Mouse (Mus musculus) heart, adult 18-20 months (tissue): Measurements from ENCODE around the gene Scaf1. TPM values are rescaled to one million over a fixed set of nuclear protein-coding genes. Genes with fewer than 3 reads are reported as not detected.

Experiments
- DNase-seq, 2 experiments: peaks; one replicate each; pipeline ENCODE4 v3.0.0; 2021 to 2022; ENCODE audit warnings: mixed read lengths in 1 of 2
- microRNA-seq, 2 experiments: library from miRNA; unstranded; fragments of <30 nt; microRNA quantifications; one replicate each; pipeline ENCODE4 v1.2.0; 2022
- total RNA-seq, 2 experiments: library from RNA; stranded (reverse); gene quantifications; 2 replicates each; pipeline ENCODE4 v1.2.3; 2021

Gene Scaf1
- total RNA-seq, 2 experiments from 2014 or later, result 45.1 to 46.0 TPM

DNA sequence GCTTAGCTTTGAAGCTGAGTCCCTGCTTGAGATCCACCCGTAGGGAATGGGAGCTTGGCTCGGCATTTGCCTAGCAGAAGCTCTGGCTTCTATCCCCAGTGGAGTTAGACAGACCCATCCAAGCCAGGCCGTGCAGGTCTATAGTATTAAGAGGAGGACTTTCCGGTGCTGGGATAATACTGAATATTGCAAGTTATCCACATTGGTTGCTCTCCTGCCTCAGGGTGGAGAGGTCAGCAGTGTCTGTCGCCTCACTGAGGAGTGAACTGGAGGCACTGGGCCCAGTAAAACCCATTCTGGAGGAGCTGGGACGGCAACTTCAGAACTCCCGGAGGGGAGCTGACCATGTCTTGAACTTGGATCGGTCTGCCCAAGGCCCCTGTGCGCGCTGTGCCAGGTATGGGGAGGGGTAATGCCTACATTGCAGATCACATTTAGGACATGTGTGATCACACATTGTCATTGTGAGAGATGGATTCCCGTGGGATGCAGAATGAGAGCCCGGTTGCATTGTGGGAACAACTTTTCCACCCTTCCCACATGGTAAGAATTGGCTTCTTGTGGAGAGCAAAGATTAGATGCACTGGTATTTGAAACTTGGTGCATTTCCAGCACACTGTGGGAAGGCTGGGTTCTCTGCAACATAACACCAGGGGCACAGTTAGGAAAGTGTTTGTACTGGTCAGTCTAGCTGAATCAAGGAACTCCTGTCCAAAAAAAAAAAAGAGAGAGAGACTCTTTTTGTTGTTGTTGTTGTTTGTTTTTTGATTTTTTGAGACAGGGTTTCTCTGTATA lies 61.9 kb downstream of the Scaf1 start:
- DNase-seq, result no peak

DNA sequence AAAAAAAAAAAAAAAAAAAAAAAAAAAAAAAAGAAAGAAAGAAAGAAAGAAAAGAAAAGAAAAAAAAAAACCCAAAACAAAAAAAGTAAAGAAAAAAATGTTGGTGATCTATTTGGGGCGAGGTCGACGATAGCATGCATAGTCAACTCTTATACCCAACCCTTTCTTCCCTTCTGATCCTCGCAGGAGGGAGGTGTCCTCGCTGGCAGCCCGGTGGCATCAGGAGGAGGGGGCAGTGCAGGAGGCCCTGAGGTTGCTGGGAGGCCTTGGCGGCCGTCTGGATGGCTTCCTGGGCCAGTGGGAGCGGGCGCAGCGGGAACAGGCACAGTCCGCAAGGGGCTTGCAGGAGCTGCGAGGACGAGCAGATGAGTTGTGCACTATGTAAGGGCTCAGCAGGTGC lies 62.6 kb downstream of the Scaf1 start:
- no peak for DNase-seq

Small RNAs within 50 kb of the gene (microRNA-seq; reads per million reads assigned to microRNA genes)
- 1.1 to 2.2 reads per million in 2 experiments for gene Mir7054

Other genes with a start within 250 kb of the Scaf1 start
- gene Nup62, start 200.3 kb downstream of the Scaf1 start, total RNA-seq, result 10 to 100 TPM; 25.4 to 26.0 TPM
- gene Il4i1, start 200.0 kb downstream of the Scaf1 start, total RNA-seq, result 1 to 10 TPM in 1 of 2 experiments, under 1 TPM in 1; 0.62 to 4.8 TPM
- 10 to 100 TPM; 60.2 to 62.7 TPM for gene Atf5, start 199.7 kb downstream of the Scaf1 start, total RNA-seq
- gene Akt1s1, start 167.4 kb downstream of the Scaf1 start, total RNA-seq, result 10 to 100 TPM; 65.1 to 67.1 TPM
- 10 to 100 TPM; 36.7 to 57.6 TPM for gene Tbc1d17, start 167.3 kb downstream of the Scaf1 start, total RNA-seq
- gene Pnkp, start 159.2 kb downstream of the Scaf1 start, total RNA-seq, result 10 to 100 TPM; 16.5 to 19.4 TPM
- 100 to 1,000 TPM; 173 to 184 TPM for gene Ptov1, start 146.6 kb downstream of the Scaf1 start, total RNA-seq
- gene Med25, start 123.7 kb downstream of the Scaf1 start, total RNA-seq, result 10 to 100 TPM; 75.9 to 79.8 TPM
- gene Fuz, start 120.3 kb downstream of the Scaf1 start, total RNA-seq, result 10 to 100 TPM; 15.4 to 16.8 TPM
- 10 to 100 TPM; 59.2 to 67.9 TPM for gene Ap2a1, start 86.9 kb downstream of the Scaf1 start, total RNA-seq
- gene Tsks, start 73.2 kb downstream of the Scaf1 start, total RNA-seq, result not detected
- 1 to 10 TPM; 1.8 to 2.0 TPM for gene Cpt1c, start 41.5 kb downstream of the Scaf1 start, total RNA-seq
- gene Prmt1, start 29.8 kb downstream of the Scaf1 start, total RNA-seq, result 100 to 1,000 TPM in 1 of 2 experiments, 10 to 100 TPM in 1; 90.3 to 110 TPM
- 10 to 100 TPM; 21.3 to 29.5 TPM for gene Irf3, start 18.7 kb downstream of the Scaf1 start, total RNA-seq
- 1 to 10 TPM; 8.1 to 9.7 TPM for gene Bcl2l12, start 17.7 kb downstream of the Scaf1 start, total RNA-seq
- gene Rras, start 1.6 kb upstream of the Scaf1 start, total RNA-seq, result 10 to 100 TPM; 43.9 to 47.7 TPM
- 10 to 100 TPM; 21.5 to 21.9 TPM for gene Prr12, start 36.5 kb upstream of the Scaf1 start, total RNA-seq
- 10 to 100 TPM; 29.6 to 35.2 TPM for gene Nosip, start 46.1 kb upstream of the Scaf1 start, total RNA-seq
- gene Prrg2, start 46.3 kb upstream of the Scaf1 start, total RNA-seq, result 1 to 10 TPM; 7.8 TPM
- 10 to 100 TPM; 20.0 to 20.7 TPM for gene Rcn3, start 75.9 kb upstream of the Scaf1 start, total RNA-seq
- gene Fcgrt, start 87.5 kb upstream of the Scaf1 start, total RNA-seq, result 10 to 100 TPM; 60.3 to 66.8 TPM
- gene Rps11, start 108.1 kb upstream of the Scaf1 start, total RNA-seq, result 100 to 1,000 TPM; 512 to 646 TPM
- gene Rpl13a, start 112.4 kb upstream of the Scaf1 start, total RNA-seq, result 100 to 1,000 TPM; 714 to 715 TPM
- gene Gm45713, start 119.9 kb upstream of the Scaf1 start, total RNA-seq, result under 1 TPM; 0.26 to 0.47 TPM
- gene Flt3l, start 120.1 kb upstream of the Scaf1 start, total RNA-seq, result 1 to 10 TPM; 2.7 to 5.3 TPM
- gene Pih1d1, start 137.9 kb upstream of the Scaf1 start, total RNA-seq, result 10 to 100 TPM; 35.5 to 42.7 TPM
- 10 to 100 TPM; 21.5 to 26.8 TPM for gene Aldh16a1, start 138.2 kb upstream of the Scaf1 start, total RNA-seq
- gene Slc17a7, start 147.6 kb upstream of the Scaf1 start, total RNA-seq, result 10 to 100 TPM; 29.7 to 32.4 TPM
- gene Gfy, start 163.2 kb upstream of the Scaf1 start, total RNA-seq, result not detected
- not detected for gene Pth2, start 164.6 kb upstream of the Scaf1 start, total RNA-seq
- gene Ccdc155, start 188.5 kb upstream of the Scaf1 start, total RNA-seq, result under 1 TPM in 1 of 2 experiments, not detected in 1; 0.46 TPM
- not detected for gene Dkkl1, start 195.8 kb upstream of the Scaf1 start, total RNA-seq
- 1 to 10 TPM; 6.4 to 7.7 TPM for gene Tead2, start 199.4 kb upstream of the Scaf1 start, total RNA-seq
- gene Cd37, start 222.8 kb upstream of the Scaf1 start, total RNA-seq, result 10 to 100 TPM in 1 of 2 experiments, 1 to 10 TPM in 1; 2.6 to 12.8 TPM
- gene Slc6a16, start 224.7 kb upstream of the Scaf1 start, total RNA-seq, result not detected